Mouse (Mus musculus): ENCODE measurements at regions not wholly inside any gene's neighbourhood (a gene's known extent, or its start where the extent isn't known, plus 50 kb on each side); places are given as distances from the start of the nearest gene placed in this dataset.

GRCm38 (mm10) chr3:19747361-19747760 is 118.9 kb upstream of the 1700064H15Rik start:
- Histone ChIP-seq H3K4me1 (ENCODE audit: control insufficient read depth, insufficient read depth, low read length) (no peaks in the 10 kb centered on the region), H3K4me3 (ENCODE audit: insufficient read depth, low read length) (no peak overlapping the region), H3K27ac (ENCODE audit: insufficient read depth, low read length) (no peak overlapping the region)
- TF ChIP-seq POLR2A (IDR thresholded peaks at IDR 0.05; ENCODE audit: extremely low read depth, insufficient read depth, low read length) (no peak), CTCF (IDR thresholded peaks at IDR 0.05; ENCODE audit: extremely low read depth, insufficient read depth, low read length) (no peak)

GRCm38 (mm10) chr3:19751946-19752345 is 123.5 kb upstream of the 1700064H15Rik start:
- Histone ChIP-seq H3K4me1 (ENCODE audit: control insufficient read depth, insufficient read depth, low read length) (no peaks in the 10 kb centered on the region), H3K27ac (ENCODE audit: insufficient read depth, low read length) (no peak overlapping the region)
- TF ChIP-seq POLR2A (IDR thresholded peaks at IDR 0.05; ENCODE audit: extremely low read depth, insufficient read depth, low read length), result no peak
- no peak for TF ChIP-seq CTCF (IDR thresholded peaks at IDR 0.05; ENCODE audit: extremely low read depth, insufficient read depth, low read length)

DNA sequence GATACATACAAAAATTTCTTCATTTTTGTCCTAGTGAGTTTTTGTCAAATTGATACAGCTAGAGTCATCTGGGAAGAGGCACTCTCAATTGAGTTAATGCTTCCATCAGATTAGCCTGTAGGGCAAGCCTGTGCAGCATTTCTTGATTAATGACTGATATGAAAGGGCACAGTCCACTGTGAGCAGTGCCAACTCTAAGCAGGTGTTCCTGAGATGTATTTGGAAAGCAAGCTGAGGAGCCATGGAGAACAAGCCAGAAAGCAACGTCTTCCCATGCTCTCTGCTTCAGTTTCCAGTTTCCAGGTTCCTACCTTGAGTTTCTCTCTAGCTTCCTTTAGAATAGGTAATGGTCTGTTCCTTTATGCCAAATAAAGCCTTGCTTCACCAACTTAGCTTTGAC is 125.5 kb upstream of the 1700064H15Rik start:
- Histone ChIP-seq H3K4me1 (ENCODE audit: control insufficient read depth, insufficient read depth, low read length) (no peaks in the 10 kb centered on the region), H3K4me3 (ENCODE audit: insufficient read depth, low read length) (no peak overlapping the region), H3K27ac (ENCODE audit: insufficient read depth, low read length) (no peak overlapping the region)
- TF ChIP-seq CTCF (IDR thresholded peaks at IDR 0.05; ENCODE audit: extremely low read depth, insufficient read depth, low read length), result no peak
- TF ChIP-seq POLR2A (IDR thresholded peaks at IDR 0.05; ENCODE audit: extremely low read depth, insufficient read depth, low read length), result no peak

More at GRCm38 (mm10) chr3:19751946-19752345, 123.5 kb upstream of the 1700064H15Rik start:
- H3K4me3 ChIP-seq (ENCODE audit: insufficient read depth, low read length), result no peak overlapping the region

- Histone ChIP-seq H3K4me3 (ENCODE audit: insufficient read depth, low read length) (no peak overlapping the region), H3K4me1 (ENCODE audit: control insufficient read depth, insufficient read depth, low read length) (no peaks in the 10 kb centered on the region), H3K27ac (ENCODE audit: insufficient read depth, low read length) (no peak overlapping the region)
- TF ChIP-seq POLR2A (IDR thresholded peaks at IDR 0.05; ENCODE audit: extremely low read depth, insufficient read depth, low read length) (no peak), CTCF (IDR thresholded peaks at IDR 0.05; ENCODE audit: extremely low read depth, insufficient read depth, low read length) (no peak)
These were observed 126.2 kb upstream of the 1700064H15Rik start for GRCm38 (mm10) chr3:19754636-19755035.

DNA sequence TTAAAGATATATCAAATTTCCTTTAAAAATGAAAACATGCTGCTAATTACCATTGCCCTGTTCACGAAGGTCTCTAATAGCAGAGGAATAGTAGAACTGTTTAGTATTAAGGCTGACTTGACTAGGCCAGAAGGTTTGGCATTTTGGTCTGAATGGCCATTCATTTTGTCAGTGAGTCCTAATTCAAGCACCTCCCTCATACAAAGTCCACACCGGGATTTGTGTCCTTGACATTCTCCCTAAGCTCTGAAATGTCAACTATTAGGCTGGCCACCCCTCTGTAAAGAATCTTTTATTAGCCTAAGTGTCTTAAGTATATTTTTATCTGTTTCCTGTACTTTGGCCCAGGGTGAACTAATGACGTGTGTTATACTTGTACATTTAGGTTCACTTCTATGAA is 126.7 kb upstream of the 1700064H15Rik start:
- TF ChIP-seq CTCF (IDR thresholded peaks at IDR 0.05; ENCODE audit: extremely low read depth, insufficient read depth, low read length) (no peak), POLR2A (IDR thresholded peaks at IDR 0.05; ENCODE audit: extremely low read depth, insufficient read depth, low read length) (no peak)
- Histone ChIP-seq H3K27ac (ENCODE audit: insufficient read depth, low read length) (no peak overlapping the region), H3K4me3 (ENCODE audit: insufficient read depth, low read length) (no peak overlapping the region), H3K4me1 (ENCODE audit: control insufficient read depth, insufficient read depth, low read length) (no peaks in the 10 kb centered on the region)

DNA sequence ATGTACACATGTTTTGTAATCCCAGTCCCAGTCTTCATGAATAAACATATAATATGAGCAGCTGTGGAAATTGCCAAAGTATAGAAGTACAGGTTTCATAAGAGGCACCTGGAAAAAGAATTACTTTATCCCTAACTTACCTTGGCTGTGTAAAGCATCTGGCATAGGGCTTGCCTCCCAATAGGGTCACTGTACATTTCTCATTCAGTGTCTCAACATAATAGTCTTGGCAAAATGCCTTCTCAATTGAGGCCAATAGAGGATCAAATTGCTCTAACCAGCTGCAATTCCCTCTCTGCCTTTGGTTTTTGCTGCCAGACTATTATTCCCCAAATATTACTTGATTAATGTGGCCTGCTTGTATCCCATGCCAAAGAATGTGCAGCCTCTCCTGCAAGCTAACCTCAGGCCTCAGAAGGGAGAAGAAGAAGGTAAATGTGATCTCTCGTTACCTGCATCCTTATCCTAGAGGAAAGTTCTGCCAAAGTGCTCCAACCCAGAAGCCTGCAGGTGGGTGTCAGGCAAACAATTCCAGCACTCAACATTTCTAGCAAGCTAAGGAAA is 158.2 kb upstream of the Cp start:
- no peaks in the 10 kb centered on the region for H3K4me1 ChIP-seq (ENCODE audit: control insufficient read depth, insufficient read depth, low read length)
- H3K27ac ChIP-seq (ENCODE audit: insufficient read depth, low read length), result no peak overlapping the region
- no peak overlapping the region for H3K4me3 ChIP-seq (ENCODE audit: insufficient read depth, low read length)
- no peak for TF ChIP-seq CTCF (IDR thresholded peaks at IDR 0.05; ENCODE audit: extremely low read depth, insufficient read depth, low read length)

DNA sequence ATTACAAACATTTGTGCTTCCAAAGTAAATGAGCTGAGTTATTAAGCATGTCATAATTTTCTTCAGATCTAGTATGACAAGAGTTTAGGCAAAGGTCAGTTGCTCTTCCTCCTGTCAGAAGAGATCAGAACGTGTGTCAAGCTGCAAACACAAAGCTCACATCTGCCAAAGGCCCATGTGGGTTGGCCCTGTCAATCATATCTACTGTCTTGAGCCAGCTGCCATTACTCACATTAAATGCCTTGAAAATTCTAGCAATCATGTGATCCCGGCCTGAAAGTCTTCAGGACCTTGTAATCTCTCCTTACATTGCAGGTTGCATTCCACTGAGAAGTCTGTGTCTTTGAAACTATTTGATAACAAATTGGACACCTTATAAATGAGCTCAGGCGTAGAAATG is 146.8 kb upstream of the Cp start:
- no peaks in the 10 kb centered on the region for H3K4me1 ChIP-seq (ENCODE audit: control insufficient read depth, insufficient read depth, low read length)
- no peak overlapping the region for H3K27ac ChIP-seq (ENCODE audit: insufficient read depth, low read length)
- H3K4me3 ChIP-seq (ENCODE audit: insufficient read depth, low read length), result no peak overlapping the region
- no peak for TF ChIP-seq CTCF (IDR thresholded peaks at IDR 0.05; ENCODE audit: extremely low read depth, insufficient read depth, low read length)
- TF ChIP-seq POLR2A (IDR thresholded peaks at IDR 0.05; ENCODE audit: extremely low read depth, insufficient read depth, low read length), result no peak

- H3K27ac ChIP-seq (ENCODE audit: insufficient read depth, low read length), result no peak overlapping the region
These were observed 131.9 kb upstream of the Cp start for GRCm38 (mm10) chr3:19824904-19825303.

GRCm38 (mm10) chr3:19828518-19829246 is 128.2 kb upstream of the Cp start:
- TF ChIP-seq CTCF (IDR thresholded peaks at IDR 0.05; ENCODE audit: extremely low read depth, insufficient read depth, low read length) (no peak), POLR2A (IDR thresholded peaks at IDR 0.05; ENCODE audit: extremely low read depth, insufficient read depth, low read length) (no peak)
- H3K4me3 ChIP-seq (ENCODE audit: insufficient read depth, low read length), result no peak overlapping the region
- no peak overlapping the region for H3K27ac ChIP-seq (ENCODE audit: insufficient read depth, low read length)
- no peaks in the 10 kb centered on the region for H3K4me1 ChIP-seq (ENCODE audit: control insufficient read depth, insufficient read depth, low read length)

More at GRCm38 (mm10) chr3:19824904-19825303, 131.9 kb upstream of the Cp start:
- H3K4me1 ChIP-seq (ENCODE audit: control insufficient read depth, insufficient read depth, low read length), result no peaks in the 10 kb centered on the region
- no peak for TF ChIP-seq CTCF (IDR thresholded peaks at IDR 0.05; ENCODE audit: extremely low read depth, insufficient read depth, low read length)
- TF ChIP-seq POLR2A (IDR thresholded peaks at IDR 0.05; ENCODE audit: extremely low read depth, insufficient read depth, low read length), result no peak
- H3K4me3 ChIP-seq (ENCODE audit: insufficient read depth, low read length), result no peak overlapping the region

DNA sequence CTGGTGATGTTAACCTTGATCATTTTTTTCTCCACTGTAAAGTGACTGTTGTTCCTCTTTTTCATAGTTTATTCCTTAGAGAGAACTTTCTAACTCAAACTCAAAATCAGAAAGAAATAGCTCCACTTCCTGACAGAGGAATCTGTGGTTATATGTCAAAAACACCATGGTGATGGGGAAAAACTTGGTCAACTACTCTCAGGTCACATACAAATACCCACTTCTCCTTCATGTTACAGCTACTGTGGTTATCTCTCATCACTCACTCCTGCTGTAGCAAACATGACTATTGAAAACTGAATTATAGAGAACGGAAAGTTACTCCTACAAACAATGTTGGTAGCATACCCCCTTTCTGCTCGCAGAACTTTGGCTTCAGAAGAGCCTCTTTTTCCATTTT is 127.1 kb upstream of the Cp start:
- H3K4me3 ChIP-seq (ENCODE audit: insufficient read depth, low read length), result no peak overlapping the region
- H3K27ac ChIP-seq (ENCODE audit: insufficient read depth, low read length), result no peak overlapping the region
- H3K4me1 ChIP-seq (ENCODE audit: control insufficient read depth, insufficient read depth, low read length), result no peaks in the 10 kb centered on the region
- TF ChIP-seq CTCF (IDR thresholded peaks at IDR 0.05; ENCODE audit: extremely low read depth, insufficient read depth, low read length), result no peak
